Comparison of ENCODE assay signal across 8 mouse cellular contexts in genomic region chr7:128238991-128239390, GRCm38 (mm10). TPM values are rescaled to one million over a fixed set of nuclear protein-coding genes. Genes with fewer than 3 reads are reported as not detected.
DNase-seq lines count a peak whose midpoint lies in the region; TF ChIP-seq lines count a peak whose summit lies in the region.

No protein-coding gene starts in this region.

- peak; percentile 50 for TF ChIP-seq CTCF in gastrocnemius, adult 2 months (IDR thresholded peaks at IDR 0.05)

- H3K27ac ChIP-seq in gastrocnemius, adult 2 months, result peak overlapping the region; percentile 100
- peak overlapping the region; percentile 97 for H3K27ac ChIP-seq in midbrain, embryonic 10.5 days (replicated peaks)

- peak overlapping the region; percentile 94 for H3K4me3 ChIP-seq in gastrocnemius, adult 2 months
- peak overlapping the region; percentile 70 for H3K4me3 ChIP-seq in midbrain, embryonic 10.5 days

- no peak for DNase-seq in gastrocnemius, adult 2 months
- DNase-seq in gastrocnemius, adult 18-20 months (ENCODE audit: low spot score), result no peak
- DNase-seq in c-Kit-negative CD71-positive TER-119-positive erythroid progenitor cells, embryonic 14.5 days (ENCODE audit: low read depth, low spot score), result peak; percentile 67
- DNase-seq in forelimb bud, embryonic 11.5 days (ENCODE audit: low read depth, low spot score), result peak; percentile 52
- peak; percentile 34 to 63 for DNase-seq in kidney, postnatal 36 days
- no peak for DNase-seq in midbrain, embryonic 10.5 days (ENCODE audit: low spot score)
- peak; percentile 67 for DNase-seq in thymus, postnatal 4 days
- DNase-seq in frontal cortex, postnatal 36 days (ENCODE audit: low spot score in 2 of 2), result no peak

- no peaks in the 10 kb centered on the region for H3K9me3 ChIP-seq in midbrain, embryonic 10.5 days (replicated peaks)

- 29% methylated on average over 4 of the region's 4 CpGs for WGBS in midbrain, embryonic 10.5 days

- peaks cover 44% of the 10 kb centered on the region for H3K36me3 ChIP-seq in midbrain, embryonic 10.5 days

- H3K27me3 ChIP-seq in midbrain, embryonic 10.5 days (ENCODE audit: low read depth, poor library complexity, severe bottlenecking), result no peaks in the 10 kb centered on the region

- intact Hi-C loops in gastrocnemius, adult 2 months (cut with DNase I), result loop anchor here (5.0 kb wide), 1 partner anchor 223 kb away; the partner anchor contains the start of gene Tial1

- H3K4me1 ChIP-seq in midbrain, embryonic 10.5 days, result peaks cover 52% of the 10 kb centered on the region

RNA-seq across cellular contexts. Expression of gene 9130023H24Rik, which starts 1.2 kb away (rescaled TPM):
- 1 to 10 TPM; 1.9 to 2.1 TPM for total RNA-seq in gastrocnemius, adult 2 months (2021)
- total RNA-seq in gastrocnemius, adult 18-20 months (2021), result 1 to 10 TPM; 1.6 to 1.7 TPM
- polyA plus RNA-seq in midbrain, embryonic 10.5 days (2016; fragmentation: Nextera tagmentation; extraction: Ambion mirVana), result 10.3 and 11.7 TPM in 2 replicates

RNA-seq across cellular contexts. Expression of gene Armc5, which starts 1.8 kb away (rescaled TPM):
- total RNA-seq in gastrocnemius, adult 2 months (2021), result 1 to 10 TPM; 7.2 to 8.0 TPM
- 1 to 10 TPM; 8.3 to 9.0 TPM for total RNA-seq in gastrocnemius, adult 18-20 months (2021)
- 15.4 and 16.7 TPM in 2 replicates for polyA plus RNA-seq in midbrain, embryonic 10.5 days (2016; fragmentation: Nextera tagmentation; extraction: Ambion mirVana)

RNA-seq across cellular contexts. Expression of gene Tgfb1i1, which starts 7.6 kb away (rescaled TPM):
- 1 to 10 TPM; 5.2 to 7.6 TPM for total RNA-seq in gastrocnemius, adult 2 months (2021)
- total RNA-seq in gastrocnemius, adult 18-20 months (2021), result 1 to 10 TPM; 5.5 to 7.0 TPM
- polyA plus RNA-seq in midbrain, embryonic 10.5 days (2016; fragmentation: Nextera tagmentation; extraction: Ambion mirVana), result 40.9 and 45.3 TPM in 2 replicates

RNA-seq across cellular contexts. Expression of gene Slc5a2, which starts 26.5 kb away (rescaled TPM):
- total RNA-seq in gastrocnemius, adult 2 months (2021), result not detected
- under 1 TPM in 1 of 2 experiments, not detected in 1; 0.39 TPM for total RNA-seq in gastrocnemius, adult 18-20 months (2021)
- 0.28 and 0.50 TPM in 2 replicates for polyA plus RNA-seq in midbrain, embryonic 10.5 days (2016; fragmentation: Nextera tagmentation; extraction: Ambion mirVana)

RNA-seq across cellular contexts. Expression of gene Cox6a2, which starts 32.8 kb away (rescaled TPM):
- 1,000 to 10,000 TPM; 1,384 to 2,252 TPM for total RNA-seq in gastrocnemius, adult 2 months (2021)
- total RNA-seq in gastrocnemius, adult 18-20 months (2021), result 1,000 to 10,000 TPM; 1,835 to 2,031 TPM
- polyA plus RNA-seq in midbrain, embryonic 10.5 days (2016; fragmentation: Nextera tagmentation; extraction: Ambion mirVana), result not detected in 2 replicates

Comparison
In these comparisons a context has a peak if more than half of its experiments do, and no peak if none do; other contexts are left out.
1. DNase-seq: peak in c-Kit-negative CD71-positive TER-119-positive erythroid progenitor cells, embryonic 14.5 days (single experiment), forelimb bud, embryonic 11.5 days (single experiment), kidney, postnatal 36 days (2 of 2) and thymus, postnatal 4 days (single experiment); none in gastrocnemius, adult 2 months (single experiment), gastrocnemius, adult 18-20 months (single experiment), midbrain, embryonic 10.5 days (single experiment) and frontal cortex, postnatal 36 days (0 of 2).